Mouse (Mus musculus) erythroblast, embryonic 14.5 days (primary cell): ENCODE results near the gene Gm21822. TPM values are rescaled to one million over a fixed set of nuclear protein-coding genes. Genes with fewer than 3 reads are reported as not detected.
"Not testable (repeated sequence)": the region's sequence is repeated elsewhere in the genome, so short reads cannot be mapped to it uniquely, and the experiment has no call there.

ENCODE experiments used
- H3K27me3 ChIP-seq: 2 replicates; pipeline ENCODE4 v1.6.1; 2012; ENCODE audit warnings: inconsistent platforms; ENCODE audit not compliant: control insufficient read depth
- H3K36me3 ChIP-seq: 2 replicates; pipeline ENCODE4 v1.6.1; 2012; ENCODE audit warnings: mild to moderate bottlenecking, inconsistent platforms; ENCODE audit not compliant: control insufficient read depth
- H3K4me1 ChIP-seq: 2 replicates; pipeline ENCODE4 v1.6.1; 2012; ENCODE audit warnings: inconsistent platforms; ENCODE audit not compliant: control insufficient read depth
- H3K4me3 ChIP-seq: replicated peaks from 2 replicates; pipeline ENCODE3; 2012; ENCODE audit warnings: moderate library complexity, mild to moderate bottlenecking, inconsistent platforms
- H3K9me3 ChIP-seq: 2 replicates; pipeline ENCODE4 v1.6.1; 2012; ENCODE audit warnings: low read length, inconsistent platforms, mixed read lengths; ENCODE audit not compliant: control insufficient read depth
- polyA plus RNA-seq: library from polyadenylated mRNA; stranded (reverse); fragments of >175 nt; gene quantifications from 2 replicates; pipeline ENCODE4 v1.2.3, GENCODE M21; 2012

Gm21822 gene
- not detected in 2 replicates for polyA plus RNA-seq

DNA sequence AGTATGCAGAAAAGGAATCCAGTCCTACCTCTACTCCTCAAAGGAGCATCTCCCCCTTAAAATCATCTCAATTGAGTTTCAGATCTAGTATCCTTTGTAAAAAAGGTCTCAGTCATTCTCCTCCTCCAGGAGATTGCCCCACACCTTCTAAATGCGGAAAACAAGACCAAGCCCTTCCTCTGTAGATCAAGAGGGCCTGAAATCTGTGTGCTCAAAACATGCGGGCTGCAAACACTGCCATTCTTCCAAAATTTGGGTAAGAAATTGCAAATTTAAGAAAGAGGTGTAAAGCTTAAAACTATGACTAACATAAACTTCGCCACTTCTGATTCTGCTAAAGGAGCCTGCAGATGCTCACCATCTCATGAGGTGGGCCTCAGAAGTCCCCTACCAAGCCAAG lies at the start of gene Gm21822:
TSS of gene Gm21822 (plus strand) at position 301 of the 400 bp plus-strand sequence.
- H3K36me3 ChIP-seq, H3K4me1 ChIP-seq, H3K9me3 ChIP-seq, H3K27me3 ChIP-seq, H3K4me3 ChIP-seq: not testable (repeated sequence)
